Mouse (Mus musculus): Measurements from ENCODE around the gene Rnf41. TPM values are rescaled to one million over a fixed set of nuclear protein-coding genes. Genes with fewer than 3 reads are reported as not detected.

The Rnf41 gene
- polyA plus RNA-seq, 1 experiment from 2014 or later, result 44.2 TPM

DNA sequence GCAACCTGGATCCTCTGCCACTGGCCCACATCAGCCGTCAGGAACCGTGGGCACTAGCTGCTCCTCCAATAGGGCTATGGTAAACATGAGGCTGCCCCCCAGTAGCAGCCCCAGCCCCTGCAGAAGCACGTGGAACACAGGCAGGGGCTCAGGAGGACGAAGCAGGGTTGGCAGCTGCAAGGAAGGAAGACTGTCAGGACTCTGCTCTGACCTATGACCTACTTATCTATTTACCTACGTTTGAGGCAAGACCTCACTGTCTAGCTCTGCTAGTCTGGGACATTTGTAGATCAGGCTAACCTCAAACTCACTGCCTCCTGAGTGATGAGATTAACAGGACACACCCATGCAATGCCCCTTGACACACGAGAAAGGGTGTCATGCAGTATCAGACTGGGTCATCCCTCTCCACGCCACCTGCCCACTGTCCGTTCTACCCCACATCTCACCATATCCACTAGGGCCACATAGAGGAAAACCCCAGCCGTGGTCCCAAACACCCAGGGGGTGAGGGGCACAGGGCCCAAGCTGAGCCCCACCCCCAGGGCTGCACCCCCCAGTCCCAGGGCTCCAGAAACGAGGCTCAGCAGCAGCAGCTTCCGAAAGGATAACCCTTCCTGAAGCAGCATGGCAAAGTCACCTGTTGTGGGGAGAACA lies 15.3 kb upstream of the Rnf41 start:
- no peak overlapping the region for H3K27ac ChIP-seq (ENCODE audit: low read depth, low read length)
- DNase-seq (ENCODE audit: low spot score), result no peak
- no peaks in the 10 kb centered on the region for H3K9me3 ChIP-seq (ENCODE audit: control insufficient read depth, low read length)
- no peak for ATAC-seq (ENCODE audit: low FRiP score)
- H3K4me1 ChIP-seq (replicated peaks; ENCODE audit: control insufficient read depth, insufficient read depth, low read length), result no peaks in the 10 kb centered on the region; the same call in 1 of the 2 replicates
- no peak overlapping the region for H3K4me2 ChIP-seq (replicated peaks; ENCODE audit: low read depth, low read length)
- H3K36me3 ChIP-seq (ENCODE audit: control insufficient read depth, insufficient read depth, low read length), result 0 out of 2 replicates have a peak, but pooled peaks cover 4% of the 10 kb centered on the region
- H3K4me3 ChIP-seq (ENCODE audit: low read depth, low read length), result no peak overlapping the region
- H3K9ac ChIP-seq (ENCODE audit: low read depth, low read length), result no peak overlapping the region
- H3K27me3 ChIP-seq (ENCODE audit: control insufficient read depth, insufficient read depth, low read length), result no peaks in the 10 kb centered on the region
- 73% methylated on average over 11 of the region's 11 CpGs for WGBS

- 0 out of 2 replicates have a peak, but pooled peaks cover 2% of the 10 kb centered on the region for H3K36me3 ChIP-seq (ENCODE audit: control insufficient read depth, insufficient read depth, low read length)
- DNase-seq (ENCODE audit: low spot score) (no peak), ATAC-seq (ENCODE audit: low FRiP score) (no peak)
- H3K9ac ChIP-seq (ENCODE audit: low read depth, low read length), result no peak overlapping the region
- H3K27ac ChIP-seq (ENCODE audit: low read depth, low read length), result no peak overlapping the region
- H3K9me3 ChIP-seq (ENCODE audit: control insufficient read depth, low read length), result no peaks in the 10 kb centered on the region
- no peak overlapping the region for H3K4me2 ChIP-seq (replicated peaks; ENCODE audit: low read depth, low read length)
- no peaks in the 10 kb centered on the region for H3K27me3 ChIP-seq (ENCODE audit: control insufficient read depth, insufficient read depth, low read length)
- no peaks in the 10 kb centered on the region; the same call in 1 of the 2 replicates for H3K4me1 ChIP-seq (replicated peaks; ENCODE audit: control insufficient read depth, insufficient read depth, low read length)
- WGBS, result 74% methylated on average over 10 of the region's 10 CpGs
- no peak overlapping the region for H3K4me3 ChIP-seq (ENCODE audit: low read depth, low read length)
These were observed 14.7 kb upstream of the Rnf41 start for GRCm38 (mm10) chr10:128396716-128397264.

GRCm38 (mm10) chr10:128397466-128397865 lies 14.0 kb upstream of the Rnf41 start:
- no peak overlapping the region for H3K4me2 ChIP-seq (replicated peaks; ENCODE audit: low read depth, low read length)
- 69% methylated on average over 7 of the region's 7 CpGs for WGBS
- H3K27ac ChIP-seq (ENCODE audit: low read depth, low read length), result no peak overlapping the region
- no peak overlapping the region for H3K4me3 ChIP-seq (ENCODE audit: low read depth, low read length)
- DNase-seq (ENCODE audit: low spot score) (no peak), ATAC-seq (ENCODE audit: low FRiP score) (peak; percentile 29)
- no peaks in the 10 kb centered on the region; the same call in 1 of the 2 replicates for H3K4me1 ChIP-seq (replicated peaks; ENCODE audit: control insufficient read depth, insufficient read depth, low read length)
- no peaks in the 10 kb centered on the region for H3K27me3 ChIP-seq (ENCODE audit: control insufficient read depth, insufficient read depth, low read length)
- H3K36me3 ChIP-seq (ENCODE audit: control insufficient read depth, insufficient read depth, low read length), result 0 out of 2 replicates have a peak, but pooled peaks cover 2% of the 10 kb centered on the region
- H3K9me3 ChIP-seq (ENCODE audit: control insufficient read depth, low read length), result no peaks in the 10 kb centered on the region
- H3K9ac ChIP-seq (ENCODE audit: low read depth, low read length), result no peak overlapping the region

DNA sequence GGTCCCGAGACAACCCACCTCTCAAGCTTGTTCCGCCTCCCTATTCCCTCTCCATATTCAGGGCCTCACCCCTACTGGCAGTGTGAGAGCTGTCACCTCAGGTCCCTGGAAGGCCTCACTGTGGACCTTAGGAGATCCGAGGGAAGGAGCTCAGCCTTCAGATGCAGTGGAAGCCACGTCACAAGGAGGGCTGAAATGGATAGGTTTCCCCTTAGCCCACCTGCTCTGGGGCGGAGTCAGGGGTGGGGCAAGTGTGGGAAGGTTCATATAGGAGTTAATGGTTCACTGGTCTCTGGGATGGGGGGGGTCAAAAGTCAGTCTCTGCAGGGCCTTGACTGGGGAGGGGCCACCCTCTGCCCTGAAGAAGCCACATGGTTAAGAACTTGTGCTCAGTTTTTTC lies 11.1 kb upstream of the Rnf41 start:
- no peak overlapping the region for H3K4me3 ChIP-seq (ENCODE audit: low read depth, low read length)
- no peaks in the 10 kb centered on the region for H3K36me3 ChIP-seq (ENCODE audit: control insufficient read depth, insufficient read depth, low read length)
- H3K9ac ChIP-seq (ENCODE audit: low read depth, low read length), result no peak overlapping the region
- ATAC-seq (ENCODE audit: low FRiP score) (no peak), DNase-seq (ENCODE audit: low spot score) (no peak)
- no peak overlapping the region; the same call in 1 of the 2 replicates for H3K27ac ChIP-seq (ENCODE audit: low read depth, low read length)
- no peaks in the 10 kb centered on the region for H3K27me3 ChIP-seq (ENCODE audit: control insufficient read depth, insufficient read depth, low read length)
- no peak overlapping the region for H3K4me2 ChIP-seq (replicated peaks; ENCODE audit: low read depth, low read length)
- no peaks in the 10 kb centered on the region; the same call in 1 of the 2 replicates for H3K4me1 ChIP-seq (replicated peaks; ENCODE audit: control insufficient read depth, insufficient read depth, low read length)
- 40% methylated on average over 5 of the region's 5 CpGs for WGBS
- H3K9me3 ChIP-seq (ENCODE audit: control insufficient read depth, low read length), result no peaks in the 10 kb centered on the region

GRCm38 (mm10) chr10:128401056-128401455 lies 10.4 kb upstream of the Rnf41 start, which contains the start of gene Slc39a5:
Gene Slc39a5 (minus strand): TSS chr10:128401229.
- WGBS, result 17% methylated on average over 2 of the region's 2 CpGs
- Histone ChIP-seq H3K9ac (ENCODE audit: low read depth, low read length) (no peak within 1 kb of the TSS), H3K4me2 (replicated peaks; ENCODE audit: low read depth, low read length) (no peak within 1 kb of the TSS), H3K4me3 (ENCODE audit: low read depth, low read length) (no peak within 1 kb of the TSS), H3K36me3 (ENCODE audit: control insufficient read depth, insufficient read depth, low read length) (0 out of 2 replicates have a peak, but pooled peaks cover 3% of the 10 kb centered on the region), H3K27me3 (ENCODE audit: control insufficient read depth, insufficient read depth, low read length) (no peaks in the 10 kb centered on the region), H3K4me1 (replicated peaks; ENCODE audit: control insufficient read depth, insufficient read depth, low read length) (no peaks in the 10 kb centered on the region), H3K9me3 (ENCODE audit: control insufficient read depth, low read length) (no peaks in the 10 kb centered on the region), H3K27ac (ENCODE audit: low read depth, low read length) (no peak within 1 kb of the TSS; the same call in 1 of the 2 replicates)
- DNase-seq (ENCODE audit: low spot score), result no peak
- no peak for ATAC-seq (ENCODE audit: low FRiP score)

DNA sequence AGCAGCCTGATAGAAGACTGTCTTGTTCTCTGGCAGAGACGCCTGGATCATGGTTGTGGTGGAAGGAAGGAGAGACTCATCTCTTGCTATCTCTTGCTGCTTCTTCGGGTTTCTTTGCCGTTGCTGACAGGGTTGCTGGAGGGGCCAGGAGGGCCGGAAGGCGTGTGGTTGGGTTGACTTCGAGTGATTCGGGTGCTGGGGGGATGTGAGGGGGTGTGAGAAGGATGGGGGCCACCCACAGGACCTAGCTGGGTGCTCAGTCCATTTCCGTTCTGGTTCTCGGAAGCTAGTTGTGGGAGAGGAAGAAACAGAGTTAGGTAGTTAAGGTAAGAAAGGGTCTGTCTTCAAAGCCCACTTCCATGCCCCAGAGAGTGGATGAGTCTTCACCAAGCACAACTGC lies 9.8 kb upstream of the Rnf41 start:
- Histone ChIP-seq H3K4me2 (replicated peaks; ENCODE audit: low read depth, low read length) (no peak overlapping the region), H3K27ac (ENCODE audit: low read depth, low read length) (no peak overlapping the region), H3K4me3 (ENCODE audit: low read depth, low read length) (no peak overlapping the region), H3K4me1 (replicated peaks; ENCODE audit: control insufficient read depth, insufficient read depth, low read length) (no peaks in the 10 kb centered on the region), H3K27me3 (ENCODE audit: control insufficient read depth, insufficient read depth, low read length) (no peaks in the 10 kb centered on the region), H3K9ac (ENCODE audit: low read depth, low read length) (no peak overlapping the region), H3K36me3 (ENCODE audit: control insufficient read depth, insufficient read depth, low read length) (0 out of 2 replicates have a peak, but pooled peaks cover 4% of the 10 kb centered on the region), H3K9me3 (ENCODE audit: control insufficient read depth, low read length) (no peaks in the 10 kb centered on the region)
- no peak for DNase-seq (ENCODE audit: low spot score)
- WGBS, result 76% methylated on average over 9 of the region's 9 CpGs
- no peak for ATAC-seq (ENCODE audit: low FRiP score)

- 91% methylated on average over 7 of the region's 7 CpGs for WGBS
- no peak overlapping the region for H3K9ac ChIP-seq (ENCODE audit: low read depth, low read length)
- no peak overlapping the region for H3K27ac ChIP-seq (ENCODE audit: low read depth, low read length)
- H3K4me2 ChIP-seq (replicated peaks; ENCODE audit: low read depth, low read length), result no peak overlapping the region
- ATAC-seq (ENCODE audit: low FRiP score), result no peak
- H3K4me3 ChIP-seq (ENCODE audit: low read depth, low read length), result no peak overlapping the region
- no peaks in the 10 kb centered on the region for H3K9me3 ChIP-seq (ENCODE audit: control insufficient read depth, low read length)
- H3K4me1 ChIP-seq (replicated peaks; ENCODE audit: control insufficient read depth, insufficient read depth, low read length), result peaks cover 7% of the 10 kb centered on the region; the same call in 1 of the 2 replicates
- H3K27me3 ChIP-seq (ENCODE audit: control insufficient read depth, insufficient read depth, low read length), result no peaks in the 10 kb centered on the region
- no peak for DNase-seq (ENCODE audit: low spot score)
- H3K36me3 ChIP-seq (ENCODE audit: control insufficient read depth, insufficient read depth, low read length), result peaks cover 8% of the 10 kb centered on the region; the same call in 1 of the 2 replicates
These were observed 7.5 kb upstream of the Rnf41 start for GRCm38 (mm10) chr10:128403931-128404330.

DNA sequence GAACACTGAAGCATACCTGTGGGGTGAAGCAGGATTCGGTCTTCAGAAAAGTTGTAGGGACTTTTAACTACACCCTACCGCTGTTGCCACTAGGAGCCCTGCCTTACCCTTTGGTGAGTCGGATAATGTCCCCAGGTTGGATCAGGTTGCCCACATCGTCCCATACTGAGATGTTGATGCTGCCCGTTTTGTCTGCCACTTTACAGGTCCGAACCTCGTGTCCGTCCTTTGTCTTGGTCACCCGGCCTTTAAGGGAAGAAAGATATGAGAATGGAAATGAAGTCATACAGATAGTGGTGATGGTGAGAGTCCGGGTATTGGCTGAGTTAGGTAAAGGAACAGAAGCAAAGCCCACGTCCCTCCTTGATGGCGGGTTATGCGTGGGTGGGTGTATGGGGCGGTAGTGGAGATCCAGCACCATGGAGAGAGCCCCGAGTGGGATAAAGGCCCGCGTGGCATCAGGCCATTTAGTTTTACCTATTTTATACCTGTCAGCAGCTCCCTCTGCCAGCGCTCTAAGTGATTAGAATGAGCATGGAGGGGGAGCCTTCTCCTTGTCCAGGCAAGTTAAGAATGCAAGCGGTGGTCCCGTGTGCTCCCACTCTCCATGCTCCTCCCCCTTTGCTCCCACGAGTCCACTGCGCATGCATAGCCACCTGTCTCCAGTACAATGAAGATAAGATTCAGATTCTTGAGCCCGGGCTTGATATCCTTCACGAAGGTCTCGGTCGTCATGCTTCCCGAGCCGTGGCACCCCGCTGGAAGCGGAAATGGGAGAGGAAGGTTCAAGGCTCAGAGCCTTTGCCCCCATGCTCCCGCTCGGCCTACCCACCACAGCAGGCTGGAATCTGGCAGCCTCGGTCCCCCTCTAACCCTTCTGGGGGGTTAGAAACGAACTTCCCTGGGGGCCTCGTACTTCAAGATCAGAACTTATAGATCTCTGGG lies 2.6 kb upstream of the Rnf41 start:
- 22% methylated on average over 35 of the region's 35 CpGs for WGBS
- peak overlapping the region; percentile 88 for H3K9ac ChIP-seq (ENCODE audit: low read depth, low read length)
- DNase-seq (ENCODE audit: low spot score), result peak; percentile 58
- H3K4me3 ChIP-seq (ENCODE audit: low read depth, low read length), result peak overlapping the region; percentile 68
- peak overlapping the region; percentile 85 for H3K4me2 ChIP-seq (replicated peaks; ENCODE audit: low read depth, low read length)
- no peaks in the 10 kb centered on the region for H3K9me3 ChIP-seq (ENCODE audit: control insufficient read depth, low read length)
- H3K4me1 ChIP-seq (replicated peaks; ENCODE audit: control insufficient read depth, insufficient read depth, low read length), result peaks cover 14% of the 10 kb centered on the region
- H3K36me3 ChIP-seq (ENCODE audit: control insufficient read depth, insufficient read depth, low read length), result peaks cover 8% of the 10 kb centered on the region; the same call in 1 of the 2 replicates
- peak; percentile 10 for ATAC-seq (ENCODE audit: low FRiP score)
- H3K27ac ChIP-seq (ENCODE audit: low read depth, low read length), result peak overlapping the region; percentile 73
- no peaks in the 10 kb centered on the region for H3K27me3 ChIP-seq (ENCODE audit: control insufficient read depth, insufficient read depth, low read length)

Data from hindbrain, embryonic 11.5 days (tissue).